Mouse (Mus musculus): ENCODE data around the gene Sco1. TPM values are rescaled to one million over a fixed set of nuclear protein-coding genes. Genes with fewer than 3 reads are reported as not detected.

The Sco1 gene
- polyA plus RNA-seq (2012; rRNA removed) = 2.8 and 3.5 TPM in 2 replicates

DNA sequence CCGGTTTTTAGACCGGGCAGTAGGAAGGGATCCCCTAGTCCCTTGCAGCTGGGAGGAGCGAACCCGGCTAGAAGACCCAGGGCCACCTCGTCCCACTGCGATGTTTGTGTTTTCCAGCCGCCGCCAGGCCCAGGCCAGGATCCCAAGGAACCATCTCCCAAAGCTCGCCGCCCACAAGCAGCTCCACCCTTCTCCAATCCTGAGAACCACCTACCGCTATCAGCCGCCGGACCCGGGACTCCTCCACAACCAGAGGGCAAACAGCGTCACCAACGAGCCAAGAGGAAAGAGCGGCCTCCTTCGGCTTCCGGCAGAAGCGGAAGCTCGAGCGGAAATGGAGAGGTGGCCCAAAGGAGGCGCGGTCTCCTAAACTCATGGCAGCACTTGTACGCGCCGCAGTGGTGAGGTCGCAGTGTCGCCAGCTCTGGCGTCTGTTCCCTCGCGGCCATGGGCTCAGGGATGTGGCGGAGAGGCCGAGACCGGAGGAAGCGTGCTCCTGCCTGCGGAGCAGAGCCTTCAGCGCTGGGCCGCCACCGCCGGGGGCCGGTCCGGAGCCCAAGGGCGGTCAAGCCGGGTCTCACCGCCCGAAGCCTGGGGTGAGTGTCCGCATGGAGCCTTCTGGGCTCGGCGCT, at the start of gene Sco1, which contains the start of gene Adprm:
Sco1 (plus strand) TSS at position 350 of the 632 bp plus-strand sequence.
Adprm (minus strand) TSS at position 274 of the 632 bp plus-strand sequence.
- H3K4me1 ChIP-seq (ENCODE audit: control insufficient read depth, insufficient read depth, low read length) = peaks cover 2% of the 10 kb centered on the region; the same call in 1 of the 2 replicates
- TF ChIP-seq CTCF (IDR thresholded peaks at IDR 0.05; ENCODE audit: insufficient read depth, low read length) (no peak), POLR2A (IDR thresholded peaks at IDR 0.05; ENCODE audit: borderline replicate concordance, extremely low read depth, low read depth, low read length) (peak; percentile 77; the same call in 1 of the 2 replicates)
- peak; percentile 87 for DNase-seq
- peak within 1 kb of the TSS; percentile 92 for H3K4me3 ChIP-seq (replicated peaks; ENCODE audit: extremely low read depth, low read depth, low read length)
- under 1% methylated on average over 50 of the region's 50 CpGs for WGBS

DNA sequence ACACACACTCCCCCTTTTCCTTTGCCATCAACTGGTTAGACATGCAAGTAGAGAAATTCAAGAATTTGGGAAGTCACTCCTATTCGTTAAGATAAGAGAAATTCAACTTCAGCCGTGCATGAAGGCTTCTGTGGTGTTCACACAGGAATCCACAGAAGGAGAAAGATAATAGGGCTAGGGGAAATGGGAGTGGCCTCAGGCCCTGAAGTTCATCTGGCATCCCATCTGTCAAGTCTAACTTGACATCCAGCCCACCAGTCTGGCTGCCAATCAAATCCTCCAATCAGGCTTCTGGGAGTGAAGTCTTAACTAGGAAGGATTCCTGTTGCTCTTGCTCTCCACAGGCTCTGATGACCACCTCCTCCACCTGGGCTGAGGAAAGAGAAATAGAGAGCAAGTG, 49.6 kb upstream of the Sco1 start:
- Histone ChIP-seq H3K4me3 (replicated peaks; ENCODE audit: extremely low read depth, low read depth, low read length) (no peak overlapping the region), H3K4me1 (ENCODE audit: control insufficient read depth, insufficient read depth, low read length) (peaks cover 4% of the 10 kb centered on the region)
- WGBS = 46% methylated on average over 2 of the region's 2 CpGs
- no peak for DNase-seq
- no peak for TF ChIP-seq POLR2A (IDR thresholded peaks at IDR 0.05; ENCODE audit: borderline replicate concordance, extremely low read depth, low read depth, low read length)
- TF ChIP-seq CTCF (IDR thresholded peaks at IDR 0.05; ENCODE audit: insufficient read depth, low read length) = no peak

DNA sequence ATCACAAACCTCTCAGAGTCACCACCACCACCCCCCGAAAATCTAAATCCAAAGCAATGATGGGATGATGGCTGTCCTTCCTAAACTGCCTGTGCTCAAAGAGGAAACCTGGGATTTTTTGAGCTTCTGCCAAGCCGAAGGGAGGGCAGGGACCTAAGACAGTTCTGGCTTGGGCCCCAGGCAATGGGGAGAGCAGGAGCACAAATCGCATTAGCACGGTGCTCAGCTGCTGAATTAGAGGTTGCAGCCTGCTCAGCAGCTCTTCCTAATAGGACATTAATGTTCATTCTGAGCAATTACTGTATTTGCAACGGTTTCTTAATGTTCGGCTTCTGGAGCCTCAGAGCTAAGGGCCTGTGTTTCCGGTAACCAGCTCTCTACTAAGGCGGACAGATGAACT, 44.5 kb upstream of the Sco1 start:
- Histone ChIP-seq H3K4me3 (replicated peaks; ENCODE audit: extremely low read depth, low read depth, low read length) (no peak overlapping the region), H3K4me1 (ENCODE audit: control insufficient read depth, insufficient read depth, low read length) (no peaks in the 10 kb centered on the region; the same call in 1 of the 2 replicates)
- 80% methylated on average over 8 of the region's 8 CpGs for WGBS
- no peak for TF ChIP-seq CTCF (IDR thresholded peaks at IDR 0.05; ENCODE audit: insufficient read depth, low read length)
- TF ChIP-seq POLR2A (IDR thresholded peaks at IDR 0.05; ENCODE audit: borderline replicate concordance, extremely low read depth, low read depth, low read length) = no peak
- DNase-seq = no peak

DNA sequence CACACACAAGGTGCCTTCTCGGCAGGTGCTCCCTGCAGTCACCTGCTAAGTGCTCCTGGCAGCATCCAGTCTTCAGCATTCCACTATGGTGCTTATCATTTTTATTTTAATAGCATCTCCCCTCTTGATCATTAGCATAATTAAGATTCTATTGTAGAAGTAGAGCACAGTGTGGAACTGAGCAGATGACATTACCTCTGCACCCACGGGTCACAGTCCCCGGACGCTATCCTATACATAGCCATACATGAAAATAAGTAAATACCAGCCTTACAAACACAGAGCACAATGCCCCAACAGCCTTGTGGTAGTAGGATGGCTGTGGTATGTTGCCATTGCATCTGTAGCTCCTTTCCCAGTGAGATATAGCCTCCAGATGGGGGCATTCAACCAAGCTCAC, 43.9 kb upstream of the Sco1 start:
- TF ChIP-seq POLR2A (IDR thresholded peaks at IDR 0.05; ENCODE audit: borderline replicate concordance, extremely low read depth, low read depth, low read length) = no peak
- TF ChIP-seq CTCF (IDR thresholded peaks at IDR 0.05; ENCODE audit: insufficient read depth, low read length) = no peak
- WGBS = 91% methylated on average over 4 of the region's 4 CpGs

DNA sequence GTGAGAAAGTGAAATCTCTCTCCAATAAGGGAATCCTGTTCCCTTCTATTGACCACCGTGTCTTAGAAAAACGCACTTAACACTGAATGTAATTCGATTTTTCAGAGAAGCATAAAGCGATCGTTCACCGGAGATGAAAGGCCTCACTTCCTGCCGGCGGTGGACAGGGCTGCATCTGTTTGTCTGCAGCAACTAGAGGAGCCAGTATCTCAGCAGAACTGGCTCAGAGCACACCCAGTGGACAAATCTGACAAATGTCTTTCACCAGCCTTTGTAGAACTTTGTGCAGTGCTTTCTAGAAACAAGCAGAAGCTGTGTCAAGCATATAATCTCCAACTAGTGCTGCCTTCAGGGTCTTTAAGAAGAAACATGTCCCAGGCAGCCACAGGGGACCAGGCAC, 42.0 kb upstream of the Sco1 start:
- 1% methylated on average over 8 of the region's 8 CpGs for WGBS
- Histone ChIP-seq H3K4me3 (replicated peaks; ENCODE audit: extremely low read depth, low read depth, low read length) (no peak overlapping the region), H3K4me1 (ENCODE audit: control insufficient read depth, insufficient read depth, low read length) (no peaks in the 10 kb centered on the region; the same call in 1 of the 2 replicates)
- TF ChIP-seq POLR2A (IDR thresholded peaks at IDR 0.05; ENCODE audit: borderline replicate concordance, extremely low read depth, low read depth, low read length) (no peak), CTCF (IDR thresholded peaks at IDR 0.05; ENCODE audit: insufficient read depth, low read length) (no peak)
- DNase-seq = no peak

More for the DNA sequence above, 43.9 kb upstream of the Sco1 start:
- Histone ChIP-seq H3K4me3 (replicated peaks; ENCODE audit: extremely low read depth, low read depth, low read length) (no peak overlapping the region), H3K4me1 (ENCODE audit: control insufficient read depth, insufficient read depth, low read length) (no peaks in the 10 kb centered on the region; the same call in 1 of the 2 replicates)
- DNase-seq = no peak

DNA sequence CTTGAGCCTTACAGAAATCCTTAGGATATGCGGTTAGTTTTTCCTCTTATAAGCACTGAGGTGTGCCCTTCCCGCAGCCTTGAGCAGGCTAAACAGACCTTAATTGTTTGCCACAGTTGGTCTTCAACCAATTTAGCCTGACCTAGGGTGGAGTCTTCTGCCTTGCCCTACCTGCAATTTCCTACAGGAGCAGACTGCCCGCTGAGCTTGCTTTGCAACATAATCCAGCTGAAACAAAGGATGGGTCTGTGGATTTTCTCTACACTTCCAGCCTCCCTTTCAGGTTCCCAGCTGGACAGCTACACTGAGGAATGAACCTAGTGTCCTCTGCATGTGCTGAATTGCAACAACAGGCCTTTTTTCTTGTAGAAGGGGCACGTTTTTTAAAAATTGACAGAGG, 40.8 kb upstream of the Sco1 start:
- Histone ChIP-seq H3K4me1 (ENCODE audit: control insufficient read depth, insufficient read depth, low read length) (no peaks in the 10 kb centered on the region; the same call in 1 of the 2 replicates), H3K4me3 (replicated peaks; ENCODE audit: extremely low read depth, low read depth, low read length) (no peak overlapping the region)
- DNase-seq = no peak
- TF ChIP-seq CTCF (IDR thresholded peaks at IDR 0.05; ENCODE audit: insufficient read depth, low read length) = no peak
- no peak for TF ChIP-seq POLR2A (IDR thresholded peaks at IDR 0.05; ENCODE audit: borderline replicate concordance, extremely low read depth, low read depth, low read length)
- 75% methylated on average over 4 of the region's 4 CpGs for WGBS

DNA sequence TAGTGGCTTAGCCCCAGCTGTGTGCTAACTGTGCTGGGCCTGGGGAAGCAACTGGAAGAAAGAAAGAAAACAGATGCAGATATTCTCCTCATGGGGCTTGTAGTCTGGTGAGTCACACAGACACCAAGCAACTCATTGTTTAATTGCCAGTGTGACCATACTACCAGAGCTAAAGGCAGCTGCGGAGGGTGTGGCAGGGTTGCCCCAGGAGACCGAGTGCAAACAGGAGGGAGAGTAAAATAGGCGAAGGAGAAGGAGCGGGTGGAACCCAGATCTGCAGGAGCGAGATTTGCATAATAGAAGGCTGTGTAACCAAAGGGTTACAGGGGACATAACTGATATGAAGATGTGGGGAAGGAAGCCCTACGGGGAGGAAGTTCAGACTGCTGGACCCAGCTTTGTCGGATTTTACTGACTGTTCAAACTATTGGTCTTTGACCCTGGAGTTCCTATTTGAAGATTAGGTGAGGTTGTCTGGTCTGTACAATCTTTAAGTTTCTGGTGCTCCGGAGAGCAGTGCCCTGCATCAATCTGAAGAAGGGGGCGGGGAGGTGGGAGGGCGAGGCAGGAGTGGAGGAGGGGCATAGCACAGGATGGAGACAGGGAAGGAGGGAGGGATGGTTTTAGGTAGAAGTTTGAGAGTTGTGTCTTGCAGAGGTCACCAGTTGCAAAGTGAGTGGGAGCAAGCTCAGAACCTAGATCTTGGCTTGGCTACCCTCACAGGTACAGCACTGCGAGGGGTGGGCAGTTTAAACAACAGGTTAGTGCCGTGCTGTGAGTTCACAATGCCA, 34.5 kb upstream of the Sco1 start:
- no peak for DNase-seq
- H3K4me3 ChIP-seq (replicated peaks; ENCODE audit: extremely low read depth, low read depth, low read length) = no peak overlapping the region
- no peaks in the 10 kb centered on the region for H3K4me1 ChIP-seq (ENCODE audit: control insufficient read depth, insufficient read depth, low read length)
- 15% methylated on average over 12 of the region's 12 CpGs for WGBS
- TF ChIP-seq POLR2A (IDR thresholded peaks at IDR 0.05; ENCODE audit: borderline replicate concordance, extremely low read depth, low read depth, low read length) (no peak), CTCF (IDR thresholded peaks at IDR 0.05; ENCODE audit: insufficient read depth, low read length) (no peak)

DNA sequence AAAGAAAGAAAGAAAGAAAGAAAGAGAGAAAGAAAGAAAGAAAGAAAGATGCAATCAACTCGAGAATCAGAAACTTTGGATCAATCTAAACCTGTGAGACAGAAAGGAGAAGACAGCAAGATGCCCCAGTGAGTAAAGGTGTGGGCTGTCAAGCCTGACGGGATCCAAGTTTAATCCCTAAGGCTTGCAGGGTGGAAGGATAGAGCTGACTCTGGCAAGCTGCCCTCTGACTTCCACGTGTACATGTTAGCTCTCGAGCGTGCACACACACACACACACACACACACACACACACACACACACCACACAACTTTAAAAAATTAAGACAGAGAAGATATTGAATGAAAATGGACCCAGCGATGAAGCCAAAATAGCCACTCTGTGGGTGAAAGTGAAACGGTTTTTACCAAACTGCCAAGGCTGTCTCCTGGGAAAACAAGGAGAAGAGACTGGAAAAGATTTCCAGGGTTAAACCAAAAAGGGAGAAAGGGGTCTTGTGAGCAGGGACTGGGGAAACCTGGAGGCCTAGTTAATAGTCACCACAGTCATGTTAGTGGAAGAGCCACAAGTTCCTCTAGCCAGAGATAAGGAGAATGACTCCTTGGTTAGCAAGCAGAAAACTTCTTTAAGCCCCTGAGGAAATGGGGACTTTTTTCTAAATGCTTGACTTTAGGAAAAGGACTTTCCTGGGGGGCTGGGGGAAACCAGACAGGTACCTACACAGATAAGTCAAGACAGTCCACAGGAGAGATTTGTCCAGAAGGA, 32.6 kb upstream of the Sco1 start:
- no peak for DNase-seq
- TF ChIP-seq CTCF (IDR thresholded peaks at IDR 0.05; ENCODE audit: insufficient read depth, low read length) (no peak), POLR2A (IDR thresholded peaks at IDR 0.05; ENCODE audit: borderline replicate concordance, extremely low read depth, low read depth, low read length) (no peak)
- Histone ChIP-seq H3K4me1 (ENCODE audit: control insufficient read depth, insufficient read depth, low read length) (peaks cover 2% of the 10 kb centered on the region; the same call in 1 of the 2 replicates), H3K4me3 (replicated peaks; ENCODE audit: extremely low read depth, low read depth, low read length) (no peak overlapping the region)
- WGBS = 50% methylated on average over 7 of the region's 7 CpGs

DNA sequence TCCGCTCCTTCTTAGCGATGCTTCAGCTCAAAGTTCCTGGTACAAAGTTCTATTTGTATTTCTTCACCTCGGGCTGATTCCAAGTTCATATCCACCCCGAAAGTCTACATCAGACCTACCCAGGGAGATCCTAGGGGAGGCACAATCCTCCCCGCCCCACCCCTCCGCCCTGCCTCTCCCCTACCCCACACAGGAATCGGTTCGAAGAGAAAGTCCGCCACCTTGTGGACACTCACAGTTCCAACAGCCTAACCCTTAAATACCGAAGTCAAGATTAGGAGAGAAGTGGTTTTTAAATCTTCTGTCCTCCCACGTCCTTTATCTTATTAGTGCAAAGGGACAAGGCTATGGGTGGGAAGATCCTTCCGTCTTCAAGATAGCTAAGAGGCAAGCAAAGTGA, 31.5 kb upstream of the Sco1 start:
- 3% methylated on average over 12 of the region's 12 CpGs for WGBS
- H3K4me3 ChIP-seq (replicated peaks; ENCODE audit: extremely low read depth, low read depth, low read length) = no peak overlapping the region
- peaks cover 4% of the 10 kb centered on the region for H3K4me1 ChIP-seq (ENCODE audit: control insufficient read depth, insufficient read depth, low read length)
- DNase-seq = peak; percentile 61
- peak; percentile 51 for TF ChIP-seq CTCF (IDR thresholded peaks at IDR 0.05; ENCODE audit: insufficient read depth, low read length)
- no peak for TF ChIP-seq POLR2A (IDR thresholded peaks at IDR 0.05; ENCODE audit: borderline replicate concordance, extremely low read depth, low read depth, low read length)
